Mouse (Mus musculus) myocyte (in vitro differentiated cells): ENCODE results near the gene Sec61b. TPM values are rescaled to one million over a fixed set of nuclear protein-coding genes. Genes with fewer than 3 reads are reported as not detected.

Source experiments
- H3K27me3 ChIP-seq: one replicate; pipeline ENCODE4 v1.6.1; 2011; ENCODE audit not compliant: control insufficient read depth, insufficient read depth, insufficient read length
- H3K36me3 ChIP-seq: one replicate; pipeline ENCODE4 v1.6.1; 2011; ENCODE audit not compliant: control insufficient read depth, insufficient read depth
- H3K4me2 ChIP-seq: one replicate; pipeline ENCODE4 v1.6.1; 2011; ENCODE audit warnings: low read depth, control low read depth
- H3K4me3 ChIP-seq: one replicate; pipeline ENCODE4 v1.5.1; 2011; ENCODE audit warnings: mild to moderate bottlenecking, control low read depth, moderate library complexity
- H3K79me2 ChIP-seq: one replicate; pipeline ENCODE4 v1.6.1; 2011; ENCODE audit not compliant: control insufficient read depth, insufficient read depth
- H3ac ChIP-seq: one replicate; pipeline ENCODE4 v1.6.1; 2011; ENCODE audit not compliant: control insufficient read depth, insufficient read length
- CEBPB ChIP-seq: IDR thresholded peaks from 2 replicates; pipeline ENCODE4 v1.6.1; 2011; ENCODE audit warnings: mild to moderate bottlenecking, moderate library complexity; ENCODE audit not compliant: poor library complexity, insufficient read depth, severe bottlenecking
- E2F4 ChIP-seq: IDR thresholded peaks from one replicate; pipeline ENCODE4 v1.6.1; 2011; ENCODE audit warnings: mild to moderate bottlenecking, control low read depth, moderate library complexity; ENCODE audit not compliant: insufficient read depth
- MAX ChIP-seq: IDR thresholded peaks from one replicate; pipeline ENCODE4 v1.6.1; 2011; ENCODE audit warnings: low read depth, mild to moderate bottlenecking, control low read depth
- MYOD1 ChIP-seq, 3 experiments: IDR thresholded peaks; one replicate each; pipeline ENCODE4 v1.6.1; 2011; ENCODE audit warnings: control low read depth in 2 of 3, low read depth in 2 of 3, mild to moderate bottlenecking in 2 of 3, moderate library complexity in 1 of 3; ENCODE audit not compliant: insufficient read length in 2 of 3, control insufficient read depth in 1 of 3
- MYOG ChIP-seq, 3 experiments: IDR thresholded peaks; one replicate each; pipeline ENCODE4 v1.6.1; 2011; ENCODE audit warnings: control low read depth in 2 of 3, low read depth in 2 of 3, mild to moderate bottlenecking in 2 of 3; ENCODE audit not compliant: insufficient read length in 2 of 3, control insufficient read depth in 1 of 3, insufficient read depth in 1 of 3
- POLR2A ChIP-seq: IDR thresholded peaks from one replicate; pipeline ENCODE4 v1.6.1; 2011; ENCODE audit warnings: low read depth, mild to moderate bottlenecking, control low read depth, moderate library complexity; ENCODE audit not compliant: insufficient read length
- POLR2AphosphoS2 ChIP-seq: IDR thresholded peaks from one replicate; pipeline ENCODE4 v1.6.1; 2011; ENCODE audit warnings: low read depth, control low read depth; ENCODE audit not compliant: insufficient read length
- REST ChIP-seq: IDR thresholded peaks from one replicate; pipeline ENCODE4 v1.6.1; 2011; ENCODE audit warnings: mild to moderate bottlenecking, control low read depth, moderate library complexity; ENCODE audit not compliant: insufficient read depth, insufficient read length
- SRF ChIP-seq: IDR thresholded peaks from one replicate; pipeline ENCODE4 v1.6.1; 2011; ENCODE audit warnings: low read depth; ENCODE audit not compliant: control insufficient read depth, insufficient read length
- TCF12 ChIP-seq: IDR thresholded peaks from one replicate; pipeline ENCODE4 v1.6.1; 2011; ENCODE audit warnings: mild to moderate bottlenecking, control low read depth; ENCODE audit not compliant: poor library complexity, insufficient read depth, severe bottlenecking
- TCF3 ChIP-seq: IDR thresholded peaks from one replicate; pipeline ENCODE4 v1.6.1; 2011; ENCODE audit warnings: low read depth, control low read depth; ENCODE audit not compliant: insufficient read length
- USF1 ChIP-seq: IDR thresholded peaks from one replicate; pipeline ENCODE4 v1.6.1; 2011; ENCODE audit warnings: low read depth, mild to moderate bottlenecking, control low read depth, moderate library complexity
- polyA plus RNA-seq: library from polyadenylated mRNA; unstranded; fragments of >200 nt; fragmentation: generic; extraction: Trizol; gene quantifications from one replicate; pipeline ENCODE4 v1.2.1, GENCODE M21; 2012; ENCODE audit warnings: missing spikeins

Sec61b gene
- polyA plus RNA-seq, 1 experiment, result 237 TPM

DNA sequence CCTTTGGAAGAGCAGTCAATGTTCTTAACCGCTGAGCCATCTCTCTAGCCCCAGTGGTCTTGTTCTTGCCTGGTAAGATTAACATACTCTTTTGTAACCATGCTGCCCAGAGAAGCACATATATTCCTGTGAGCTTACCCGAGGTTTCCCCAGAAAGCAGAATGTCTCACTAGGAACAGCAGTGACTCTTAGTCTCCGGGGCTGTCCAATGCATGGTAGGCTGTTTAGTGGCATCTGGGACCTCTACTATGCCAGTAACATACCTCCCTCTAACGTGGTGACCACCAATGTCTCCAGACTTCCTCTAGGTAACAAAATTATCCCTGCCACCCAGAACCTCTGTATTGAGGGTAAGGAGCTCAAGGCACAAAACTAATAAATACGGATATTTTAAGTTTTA lies 43.4 kb upstream of the Sec61b start:
- Histone ChIP-seq H3K4me3 (no peak overlapping the region), H3K36me3 (no peaks in the 10 kb centered on the region), H3K4me2 (no peak overlapping the region), H3ac (no peak overlapping the region), H3K27me3 (peaks cover 14% of the 10 kb centered on the region), H3K79me2 (no peaks in the 10 kb centered on the region)
- TF ChIP-seq CEBPB (no peak), SRF (no peak), MAX (no peak), POLR2A (no peak), REST (no peak), TCF12 (no peak), TCF3 (no peak), USF1 (no peak), MYOG (IDR thresholded peaks at IDR 0.05; ENCODE audit: control insufficient read depth in 1 of 3, insufficient read depth in 1 of 3, insufficient read length in 2 of 3, low read depth in 2 of 3) (no peak), E2F4 (no peak), MYOD1 (IDR thresholded peaks at IDR 0.05; ENCODE audit: control insufficient read depth in 1 of 3, insufficient read length in 2 of 3, low read depth in 2 of 3) (no peak), POLR2AphosphoS2 (no peak)

DNA sequence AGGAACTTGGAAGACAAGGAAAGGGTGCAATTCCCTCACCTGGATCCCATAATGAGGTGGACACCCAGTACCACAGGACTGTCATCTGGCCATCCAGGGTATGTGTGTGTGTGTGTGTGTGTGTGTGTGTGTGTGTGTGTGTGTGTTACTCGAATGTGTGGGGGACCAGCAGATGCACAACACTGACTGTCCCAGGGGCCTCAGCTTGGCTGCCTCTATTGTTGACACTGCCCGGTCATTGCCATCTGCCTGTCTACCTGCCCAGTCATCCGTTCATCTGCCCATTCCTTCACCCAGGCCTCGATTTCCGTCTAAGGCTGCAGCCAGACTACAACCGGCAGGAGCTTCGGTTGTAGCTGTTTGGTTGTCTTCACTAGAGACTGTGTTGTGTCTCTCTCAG lies 41.7 kb upstream of the Sec61b start:
- H3K4me3 ChIP-seq, result no peak overlapping the region
- TF ChIP-seq POLR2AphosphoS2 (no peak), TCF12 (no peak), CEBPB (no peak), REST (no peak), USF1 (no peak), E2F4 (no peak)
- peaks cover 14% of the 10 kb centered on the region for H3K27me3 ChIP-seq
- H3ac ChIP-seq, result no peak overlapping the region
- no peaks in the 10 kb centered on the region for H3K36me3 ChIP-seq
- H3K79me2 ChIP-seq, result no peaks in the 10 kb centered on the region
- H3K4me2 ChIP-seq, result no peak overlapping the region

DNA sequence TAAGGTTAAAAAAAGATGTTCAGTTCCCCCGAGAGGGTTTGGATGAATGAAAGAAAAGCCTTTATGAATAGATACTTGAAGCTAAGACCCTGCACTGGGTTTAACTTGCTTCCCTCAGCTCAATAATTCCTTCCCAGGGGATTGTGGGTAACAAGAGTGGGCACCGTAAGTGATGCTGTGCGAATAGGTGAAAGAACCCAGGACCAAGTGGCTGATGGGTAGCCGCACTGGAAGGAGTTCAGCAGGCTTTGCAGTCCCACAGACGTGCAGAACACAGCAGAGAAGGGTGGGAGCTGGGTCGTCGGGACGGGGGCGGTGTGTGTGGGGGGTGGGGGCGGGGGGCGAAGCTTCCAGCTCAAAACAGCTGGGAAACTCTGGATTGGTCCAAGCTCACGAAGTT lies 39.3 kb upstream of the Sec61b start:
- H3ac ChIP-seq, result no peak overlapping the region
- H3K4me3 ChIP-seq, result no peak overlapping the region
- H3K79me2 ChIP-seq, result no peaks in the 10 kb centered on the region
- TF ChIP-seq TCF3 (no peak), MYOG (IDR thresholded peaks at IDR 0.05; ENCODE audit: control insufficient read depth in 1 of 3, insufficient read depth in 1 of 3, insufficient read length in 2 of 3, low read depth in 2 of 3) (no peak), MAX (no peak), E2F4 (no peak), SRF (no peak), MYOD1 (IDR thresholded peaks at IDR 0.05; ENCODE audit: control insufficient read depth in 1 of 3, insufficient read length in 2 of 3, low read depth in 2 of 3) (no peak), POLR2A (no peak), REST (no peak), CEBPB (no peak), USF1 (no peak), TCF12 (no peak), POLR2AphosphoS2 (no peak)
- H3K36me3 ChIP-seq, result no peaks in the 10 kb centered on the region
- no peak overlapping the region for H3K4me2 ChIP-seq
- peaks cover 14% of the 10 kb centered on the region for H3K27me3 ChIP-seq

- Histone ChIP-seq H3K4me2 (no peak overlapping the region), H3K4me3 (no peak overlapping the region), H3ac (no peak overlapping the region), H3K36me3 (no peaks in the 10 kb centered on the region), H3K27me3 (peaks cover 14% of the 10 kb centered on the region), H3K79me2 (no peaks in the 10 kb centered on the region)
- TF ChIP-seq MAX (no peak), USF1 (no peak), REST (no peak), SRF (no peak), MYOG (IDR thresholded peaks at IDR 0.05; ENCODE audit: control insufficient read depth in 1 of 3, insufficient read depth in 1 of 3, insufficient read length in 2 of 3, low read depth in 2 of 3) (no peak), POLR2A (no peak), MYOD1 (IDR thresholded peaks at IDR 0.05; ENCODE audit: control insufficient read depth in 1 of 3, insufficient read length in 2 of 3, low read depth in 2 of 3) (no peak), TCF3 (no peak), TCF12 (no peak), E2F4 (no peak)
These were observed 38.7 kb upstream of the Sec61b start for GRCm38 (mm10) chr4:47435566-47436360.
